Mouse (Mus musculus): ENCODE results near the gene Ltk.

- TF ChIP-seq CTCF (IDR thresholded peaks at IDR 0.05) (no peak), POLR2A (IDR thresholded peaks at IDR 0.05; ENCODE audit: insufficient read depth, low read depth, low read length) (no peak)
Measured at GRCm38 (mm10) chr2:119743176-119743807, 16.9 kb downstream of the Ltk start.

Data from heart, adult 2 months (tissue).